Mouse (Mus musculus) neural tube, embryonic 14.5 days (tissue): ENCODE measurements at regions not wholly inside any gene's neighbourhood (a gene's known extent, or its start where the extent isn't known, plus 50 kb on each side); places are given as distances from the start of the nearest gene placed in this dataset.

Experiments used
- ATAC-seq: fragments of 200-750 bp; cut with Nextera tagmentation; 2 replicates; pipeline ENCODE4 v1.8.0; 2017; ENCODE audit warnings: low read depth, mild to moderate bottlenecking, moderate TSS enrichment, moderate library complexity
- H3K27ac ChIP-seq: fragments of 300-500 bp; sonication (generic); 2 replicates; pipeline ENCODE4 v1.5.1; 2014; ENCODE audit warnings: low read depth, mild to moderate bottlenecking, control low read depth, low read length, moderate library complexity, mixed read lengths
- H3K27me3 ChIP-seq: fragments of 300-500 bp; sonication (generic); 2 replicates; pipeline ENCODE4 v1.6.1; 2014; ENCODE audit warnings: low read length; ENCODE audit not compliant: control insufficient read depth, insufficient read depth
- H3K36me3 ChIP-seq: fragments of 300-500 bp; sonication (generic); 2 replicates; pipeline ENCODE4 v1.6.1; 2014; ENCODE audit warnings: low read length, mixed read lengths; ENCODE audit not compliant: control insufficient read depth, insufficient read depth
- H3K4me1 ChIP-seq: fragments of 300-500 bp; sonication (generic); 2 replicates; pipeline ENCODE4 v1.6.1; 2014; ENCODE audit warnings: low read length; ENCODE audit not compliant: control insufficient read depth, insufficient read depth
- H3K4me2 ChIP-seq: fragments of 300-500 bp; sonication (generic); 2 replicates; pipeline ENCODE4 v1.6.1; 2014; ENCODE audit warnings: mild to moderate bottlenecking, low read depth, low read length, control low read depth
- H3K4me3 ChIP-seq: fragments of 300-500 bp; sonication (generic); 2 replicates; pipeline ENCODE4 v1.5.1; 2014; ENCODE audit warnings: low read depth, low read length, control low read depth, mixed read lengths
- H3K9ac ChIP-seq: fragments of 300-500 bp; sonication (generic); replicated peaks from 2 replicates; pipeline ENCODE4 v1.6.1; 2014; ENCODE audit warnings: low read depth, mild to moderate bottlenecking, control low read depth, low read length, mixed read lengths
- H3K9me3 ChIP-seq: fragments of 300-500 bp; sonication (generic); 2 replicates; pipeline ENCODE4 v1.6.1; 2016; ENCODE audit warnings: low read length; ENCODE audit not compliant: control insufficient read depth
- WGBS: fragments of 180-500 bp; shearing (Covaris S2); extraction: QIAGEN DNeasy Blood & Tissue Kit; methylation state at CpG from one replicate; pipeline ENCODE4 v1.1.7; 2014; 5-methylcytosine and 5-hydroxymethylcytosine counted together

DNA sequence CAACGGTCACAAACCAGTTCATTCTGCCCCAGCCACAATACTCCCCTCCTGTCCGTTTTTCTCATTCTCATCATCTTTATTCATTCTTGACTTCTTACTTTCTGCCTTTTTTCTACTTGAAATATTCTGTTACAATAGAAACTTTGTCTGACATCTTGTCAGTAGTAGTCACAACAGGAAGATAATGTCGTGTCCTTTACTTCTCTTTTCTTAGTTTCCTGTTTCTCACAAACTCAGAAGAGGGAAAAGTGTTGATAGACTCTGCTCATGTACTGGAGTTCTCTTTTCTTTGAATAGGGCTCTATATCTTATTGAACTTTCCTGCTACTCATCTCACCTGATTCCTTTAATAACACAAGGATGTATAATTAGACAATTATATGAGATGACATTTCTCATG, 102.7 kb upstream of the Elavl2 start:
- no peak overlapping the region for H3K4me3 ChIP-seq
- no peaks in the 10 kb centered on the region for H3K36me3 ChIP-seq
- H3K27me3 ChIP-seq = no peaks in the 10 kb centered on the region
- no peak overlapping the region for H3K27ac ChIP-seq
- 90% methylated on average over 3 of the region's 3 CpGs for WGBS
- ATAC-seq = no peak
- H3K9me3 ChIP-seq = no peaks in the 10 kb centered on the region
- H3K4me2 ChIP-seq = no peak overlapping the region
- H3K9ac ChIP-seq = no peak overlapping the region
- H3K4me1 ChIP-seq = no peaks in the 10 kb centered on the region

DNA sequence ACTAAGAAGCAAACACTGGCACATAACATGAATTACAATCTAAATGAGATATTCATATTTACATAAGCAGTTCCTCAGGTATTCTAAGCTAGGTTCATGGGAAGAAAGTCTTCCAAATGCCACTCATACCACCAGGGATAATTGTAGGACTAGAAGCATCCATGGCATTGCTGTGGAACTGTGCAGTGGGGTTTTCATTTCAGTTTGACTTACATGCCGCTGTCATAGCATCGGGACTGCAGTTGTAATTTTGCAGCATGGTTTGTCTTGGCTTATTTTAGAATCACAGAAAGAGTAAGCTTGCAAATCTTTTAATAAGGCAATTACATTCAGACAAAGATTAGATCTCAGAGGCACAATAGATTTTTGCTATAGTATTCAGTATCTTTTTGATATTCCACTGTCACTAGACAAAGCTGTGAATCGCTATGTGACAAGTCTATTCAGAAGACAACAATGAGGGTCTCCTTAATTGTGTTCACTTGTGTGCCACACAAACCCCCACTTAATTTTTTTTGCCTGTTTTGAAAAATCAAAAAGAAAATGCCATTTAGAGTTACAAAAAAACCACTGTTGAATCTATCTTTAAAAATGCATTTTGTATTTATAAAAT, 81.4 kb upstream of the Elavl2 start:
- WGBS = 85% methylated on average over 3 of the region's 3 CpGs
- Histone ChIP-seq H3K4me2 (no peak overlapping the region), H3K27ac (no peak overlapping the region), H3K36me3 (no peaks in the 10 kb centered on the region), H3K9ac (no peak overlapping the region), H3K4me1 (no peaks in the 10 kb centered on the region), H3K9me3 (no peaks in the 10 kb centered on the region), H3K27me3 (no peaks in the 10 kb centered on the region), H3K4me3 (no peak overlapping the region)
- no peak for ATAC-seq
